Mouse (Mus musculus): ENCODE results near the gene Vmn1r83.

Vmn1r83 gene

DNA sequence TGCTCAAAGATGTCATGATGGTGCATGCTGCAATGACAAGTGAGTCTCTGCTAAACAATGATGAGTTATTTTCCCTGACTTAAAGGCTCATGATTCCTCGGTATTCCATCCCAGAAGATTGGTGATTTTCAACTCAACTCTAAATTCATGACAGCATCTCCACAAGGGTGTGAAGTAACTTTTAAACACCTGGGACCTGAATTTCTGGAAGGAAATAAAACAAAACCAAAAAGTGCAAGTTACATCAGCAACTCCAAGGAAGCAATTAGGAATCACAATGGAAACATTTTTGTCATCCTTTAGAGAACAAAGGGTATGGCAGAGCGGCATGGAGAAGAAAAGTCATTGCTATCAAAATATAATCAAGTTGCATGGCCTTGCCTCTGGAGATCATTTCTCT lies at the start of gene Vmn1r83:
Vmn1r83 (minus strand) TSS at position 101 of the 400 bp plus-strand sequence.
- DNase-seq, result no peak

DNA sequence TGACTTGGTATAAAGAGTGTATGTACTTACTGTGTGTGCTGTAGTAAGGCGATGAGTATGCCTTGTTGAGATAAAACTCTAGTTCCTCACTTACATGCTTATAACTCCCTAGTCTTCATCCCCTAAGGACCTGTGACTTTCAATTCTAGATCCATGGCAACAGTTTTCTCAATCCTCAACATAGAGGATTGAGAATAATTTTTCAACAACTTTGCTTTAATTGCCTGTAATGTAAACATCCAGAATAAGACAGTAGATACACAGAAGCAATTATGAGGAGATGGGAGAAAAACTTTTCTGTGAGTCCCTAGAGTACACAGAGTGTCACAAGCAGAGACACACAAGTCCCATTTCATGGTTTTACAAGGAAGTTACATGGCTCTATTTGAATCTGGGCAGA lies 39.9 kb upstream of the Vmn1r83 start, which contains the start of gene Vmn1r84:
Vmn1r84 (minus strand) TSS at position 101 of the 400 bp plus-strand sequence.
- no peak for DNase-seq

- DNase-seq, result no peak
Observed at GRCm38 (mm10) chr7:12300130-12300529, 29.2 kb downstream of the Vmn1r83 start, which contains the start of gene Vmn1r82. Gene Vmn1r82, plus strand, starts transcription at chr7:12300430.
